Mouse (Mus musculus) testis, adult 2 months (tissue): ENCODE data around the gene Pla2g1b.

Experiments used
- CTCF ChIP-seq: fragments of 200-500 bp; IDR thresholded peaks from 2 replicates; pipeline ENCODE4 v1.5.1; 2012; ENCODE audit warnings: low read depth, mild to moderate bottlenecking, inconsistent platforms, low read length, moderate library complexity; ENCODE audit not compliant: control insufficient read depth, insufficient read depth, insufficient replicate concordance
- POLR2A ChIP-seq: fragments of 200-500 bp; IDR thresholded peaks from 2 replicates; pipeline ENCODE4 v1.6.1; 2012; ENCODE audit warnings: low read depth, mild to moderate bottlenecking, inconsistent platforms, low read length, moderate library complexity; ENCODE audit not compliant: control insufficient read depth

GRCm38 (mm10) chr5:115437945-115438315 is 28.1 kb upstream of the Pla2g1b start:
- TF ChIP-seq CTCF (no peak), POLR2A (no peak)
